Mouse (Mus musculus) embryonic facial prominence, embryonic 15.5 days (tissue): ENCODE data around the gene Tubb4b. TPM values are rescaled to one million over a fixed set of nuclear protein-coding genes. Genes with fewer than 3 reads are reported as not detected.
A peak's percentile ranks its signal among the peaks of the same experiment; 100 is the strongest.

Source experiments
- ATAC-seq: fragments of 200-750 bp; cut with Nextera tagmentation; 2 replicates; pipeline ENCODE4 v1.8.0; 2017; ENCODE audit warnings: low read depth, moderate TSS enrichment; ENCODE audit not compliant: insufficient number of reproducible peaks, low FRiP score, low TSS enrichment
- H3K27ac ChIP-seq: fragments of 300-500 bp; sonication (generic); replicated peaks from 2 replicates; pipeline ENCODE4 v1.5.1; 2015; ENCODE audit warnings: mild to moderate bottlenecking, inconsistent platforms
- H3K27me3 ChIP-seq: fragments of 300-500 bp; sonication (generic); 2 replicates; pipeline ENCODE4 v1.6.1; 2015; ENCODE audit warnings: inconsistent platforms
- H3K36me3 ChIP-seq: fragments of 300-500 bp; sonication (generic); 2 replicates; pipeline ENCODE4 v1.6.1; 2015; ENCODE audit warnings: mild to moderate bottlenecking, inconsistent platforms
- H3K4me1 ChIP-seq: fragments of 300-500 bp; sonication (generic); 2 replicates; pipeline ENCODE4 v1.6.1; 2015; ENCODE audit warnings: inconsistent platforms
- H3K4me2 ChIP-seq: fragments of 300-500 bp; sonication (generic); replicated peaks from 2 replicates; pipeline ENCODE4 v1.6.1; 2015; ENCODE audit warnings: mild to moderate bottlenecking, inconsistent platforms
- H3K4me3 ChIP-seq: fragments of 300-500 bp; sonication (generic); replicated peaks from 2 replicates; pipeline ENCODE4 v1.5.1; 2015; ENCODE audit warnings: mild to moderate bottlenecking, inconsistent platforms
- H3K9ac ChIP-seq: fragments of 300-500 bp; sonication (generic); 2 replicates; pipeline ENCODE4 v1.6.1; 2015; ENCODE audit warnings: inconsistent platforms
- H3K9me3 ChIP-seq: fragments of 300-500 bp; sonication (generic); replicated peaks from 2 replicates; pipeline ENCODE4 v1.6.1; 2016; ENCODE audit warnings: inconsistent platforms
- WGBS: fragments of 180-500 bp; shearing (Covaris S2); methylation state at CpG from one replicate; pipeline ENCODE4 v1.1.7; 2015; 5-methylcytosine and 5-hydroxymethylcytosine counted together
- polyA plus RNA-seq: library from polyadenylated mRNA; unstranded; fragments of >200 nt; fragmentation: Nextera tagmentation; extraction: Ambion mirVana; gene quantifications from 2 replicates; pipeline ENCODE4 v1.2.1, GENCODE M21; 2015

The Tubb4b gene
- polyA plus RNA-seq, result 590 and 660 TPM in 2 replicates

DNA sequence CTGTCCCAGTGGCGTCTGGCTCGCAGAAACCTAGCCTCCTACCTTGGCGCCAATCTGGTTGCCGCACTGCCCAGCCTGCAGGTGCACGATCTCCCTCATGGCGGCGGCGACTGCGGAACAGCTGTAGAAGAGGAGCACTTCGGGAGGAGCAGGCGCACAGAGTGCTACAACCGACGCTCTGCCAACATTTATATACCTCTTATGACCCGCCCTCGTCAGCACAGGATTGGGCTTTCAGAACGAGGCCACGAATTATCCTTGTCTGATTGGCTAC, at the start of gene Tubb4b:
Gene Tubb4b, minus strand, starts transcription at position 211 of the 274 bp plus-strand sequence.
- WGBS, result under 1% methylated on average over 17 of the region's 17 CpGs
- H3K4me1 ChIP-seq, result peaks cover 27% of the 10 kb centered on the region
- no peaks in the 10 kb centered on the region for H3K27me3 ChIP-seq
- H3K9me3 ChIP-seq, result no peaks in the 10 kb centered on the region
- H3K36me3 ChIP-seq, result 0 out of 2 replicates have a peak, but pooled peaks cover 8% of the 10 kb centered on the region
- peak within 1 kb of the TSS; percentile 87 for H3K4me2 ChIP-seq
- peak within 1 kb of the TSS; percentile 79 for H3K9ac ChIP-seq
- H3K27ac ChIP-seq, result peak within 1 kb of the TSS; percentile 97
- peak within 1 kb of the TSS; percentile 96 for H3K4me3 ChIP-seq
- ATAC-seq, result no peak

DNA sequence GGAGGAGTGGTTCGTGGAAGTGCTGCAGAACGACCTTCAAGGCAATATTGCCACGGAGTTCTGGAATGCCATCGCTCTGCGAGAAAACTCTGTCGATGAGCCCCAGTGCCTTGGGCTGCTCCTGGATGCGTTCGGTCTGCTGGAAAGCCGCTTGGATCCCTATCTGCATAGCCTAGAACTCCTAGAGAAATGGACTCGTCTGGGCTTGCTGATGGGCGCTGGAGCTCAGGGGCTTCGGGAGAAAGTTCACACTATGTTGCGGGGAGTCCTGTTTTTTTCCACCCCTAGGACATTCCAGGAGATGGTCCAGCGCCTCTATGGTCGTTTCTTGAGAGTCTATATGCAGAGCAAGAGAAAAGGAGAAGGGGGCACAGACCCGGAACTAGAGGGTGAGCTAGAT, 48.5 kb upstream of the Tubb4b start:
- no peak for ATAC-seq
- peak overlapping the region; percentile 97 for H3K9ac ChIP-seq
- H3K4me3 ChIP-seq, result peak overlapping the region; percentile 87
- WGBS, result 36% methylated on average over 16 of the region's 16 CpGs
- peaks cover 33% of the 10 kb centered on the region for H3K4me1 ChIP-seq
- peaks cover 71% of the 10 kb centered on the region for H3K36me3 ChIP-seq
- peak overlapping the region; percentile 81 for H3K27ac ChIP-seq
- H3K9me3 ChIP-seq, result no peaks in the 10 kb centered on the region
- no peaks in the 10 kb centered on the region for H3K27me3 ChIP-seq
- peak overlapping the region; percentile 96 for H3K4me2 ChIP-seq

GRCm38 (mm10) chr2:25272515-25272914, 48.0 kb upstream of the Tubb4b start:
- Histone ChIP-seq H3K27ac (peak overlapping the region; percentile 81), H3K4me3 (peak overlapping the region; percentile 87), H3K9ac (peak overlapping the region; percentile 97), H3K4me2 (peak overlapping the region; percentile 96), H3K9me3 (no peaks in the 10 kb centered on the region), H3K27me3 (no peaks in the 10 kb centered on the region), H3K36me3 (peaks cover 67% of the 10 kb centered on the region), H3K4me1 (peaks cover 33% of the 10 kb centered on the region)
- peak; percentile 55 for ATAC-seq
- 1% methylated on average over 29 of the region's 29 CpGs for WGBS

GRCm38 (mm10) chr2:25271827-25272511, 47.5 kb upstream of the Tubb4b start, which contains the start of the genes Ssna1 and Anapc2:
Gene Ssna1, minus strand, starts transcription at chr2:25272438.
Gene Anapc2, plus strand, starts transcription at chr2:25272478.
- H3K4me1 ChIP-seq, result peaks cover 38% of the 10 kb centered on the region
- H3K27me3 ChIP-seq, result no peaks in the 10 kb centered on the region
- no peaks in the 10 kb centered on the region for H3K9me3 ChIP-seq
- peak within 1 kb of the TSS; percentile 87 for H3K4me3 ChIP-seq
- peaks cover 62% of the 10 kb centered on the region for H3K36me3 ChIP-seq
- WGBS, result under 1% methylated on average over 55 of the region's 55 CpGs
- peak within 1 kb of the TSS; percentile 97 for H3K9ac ChIP-seq
- H3K4me2 ChIP-seq, result peak within 1 kb of the TSS; percentile 96
- ATAC-seq, result peak; percentile 93
- H3K27ac ChIP-seq, result peak within 1 kb of the TSS; percentile 90

GRCm38 (mm10) chr2:25267746-25268309, 43.3 kb upstream of the Tubb4b start:
- Histone ChIP-seq H3K4me3 (no peak overlapping the region), H3K27ac (no peak overlapping the region), H3K27me3 (peaks cover 17% of the 10 kb centered on the region), H3K4me2 (no peak overlapping the region), H3K9ac (no peak overlapping the region), H3K9me3 (no peaks in the 10 kb centered on the region), H3K36me3 (peaks cover 30% of the 10 kb centered on the region), H3K4me1 (peaks cover 59% of the 10 kb centered on the region)
- no peak for ATAC-seq
- WGBS, result 64% methylated on average over 4 of the region's 4 CpGs

DNA sequence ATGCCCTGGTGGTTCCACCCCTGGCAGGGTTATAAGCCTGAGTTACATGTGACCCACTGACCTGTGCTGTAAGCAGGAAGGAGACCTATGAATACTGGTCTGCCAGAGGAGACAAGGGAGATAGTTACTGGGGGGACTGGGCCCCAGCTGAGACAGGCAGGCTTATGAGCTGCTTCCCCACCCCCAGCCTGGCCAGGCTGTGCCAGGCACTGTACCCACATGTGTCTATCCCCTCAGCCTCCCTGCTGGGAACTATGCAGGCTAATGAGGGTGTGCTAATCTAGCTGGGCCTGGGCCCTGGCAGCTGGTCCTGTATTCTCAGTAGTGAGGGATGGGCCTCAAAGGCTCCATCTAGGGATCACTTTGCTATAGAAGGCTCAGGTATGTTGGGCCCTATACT, 42.7 kb upstream of the Tubb4b start:
- Histone ChIP-seq H3K4me3 (no peak overlapping the region), H3K36me3 (peaks cover 30% of the 10 kb centered on the region), H3K4me1 (peaks cover 60% of the 10 kb centered on the region), H3K9me3 (no peaks in the 10 kb centered on the region), H3K27ac (no peak overlapping the region), H3K4me2 (no peak overlapping the region), H3K27me3 (peaks cover 17% of the 10 kb centered on the region), H3K9ac (no peak overlapping the region)
- ATAC-seq, result no peak

- Histone ChIP-seq H3K9me3 (no peaks in the 10 kb centered on the region), H3K4me2 (no peak overlapping the region), H3K9ac (no peak overlapping the region), H3K4me1 (peaks cover 64% of the 10 kb centered on the region), H3K4me3 (no peak overlapping the region), H3K27me3 (peaks cover 17% of the 10 kb centered on the region), H3K36me3 (peaks cover 30% of the 10 kb centered on the region), H3K27ac (no peak overlapping the region)
- 59% methylated on average over 2 of the region's 2 CpGs for WGBS
- ATAC-seq, result no peak
These were observed 42.2 kb upstream of the Tubb4b start for GRCm38 (mm10) chr2:25266720-25267119.

- H3K36me3 ChIP-seq, result peaks cover 30% of the 10 kb centered on the region
- peak overlapping the region; percentile 24; the same call in 1 of the 2 replicates for H3K4me2 ChIP-seq
These were observed 41.6 kb upstream of the Tubb4b start for GRCm38 (mm10) chr2:25265897-25266656.

DNA sequence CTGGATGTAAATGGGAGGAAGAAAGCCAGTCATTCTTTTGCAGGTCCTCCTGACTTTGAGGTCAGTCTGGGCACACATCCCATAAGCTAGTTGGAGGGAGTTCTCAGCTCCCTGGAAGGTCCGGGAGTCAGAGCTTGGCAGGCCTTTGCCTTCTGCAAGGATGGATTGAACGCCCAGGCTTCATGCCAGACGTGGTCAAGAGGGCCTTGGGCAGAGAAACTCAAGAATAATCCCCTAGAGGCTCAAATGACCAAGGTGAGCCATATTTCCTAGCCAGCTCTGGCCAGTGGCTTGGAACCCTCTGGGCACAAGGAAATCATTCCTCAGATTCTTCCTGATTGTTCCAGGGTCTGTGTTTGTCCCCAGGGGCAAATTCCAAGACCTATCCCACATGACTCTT, 40.3 kb upstream of the Tubb4b start:
- H3K9ac ChIP-seq, result no peak overlapping the region
- no peak overlapping the region for H3K4me2 ChIP-seq
- no peak overlapping the region for H3K4me3 ChIP-seq
- H3K9me3 ChIP-seq, result no peaks in the 10 kb centered on the region
- no peak overlapping the region for H3K27ac ChIP-seq
- peaks cover 19% of the 10 kb centered on the region for H3K36me3 ChIP-seq
- 65% methylated on average over 3 of the region's 3 CpGs for WGBS
- H3K4me1 ChIP-seq, result peaks cover 46% of the 10 kb centered on the region
- ATAC-seq, result no peak
- H3K27me3 ChIP-seq, result peaks cover 17% of the 10 kb centered on the region

More at GRCm38 (mm10) chr2:25265897-25266656, 41.6 kb upstream of the Tubb4b start:
- ATAC-seq, result no peak
- H3K9me3 ChIP-seq, result no peaks in the 10 kb centered on the region
- 67% methylated on average over 6 of the region's 6 CpGs for WGBS
- H3K27me3 ChIP-seq, result peaks cover 17% of the 10 kb centered on the region
- H3K4me3 ChIP-seq, result 0 out of 2 replicates have a peak overlapping the region, but pooled peaks have one; percentile 2
- no peak overlapping the region for H3K9ac ChIP-seq
- H3K4me1 ChIP-seq, result peaks cover 57% of the 10 kb centered on the region
- H3K27ac ChIP-seq, result no peak overlapping the region

DNA sequence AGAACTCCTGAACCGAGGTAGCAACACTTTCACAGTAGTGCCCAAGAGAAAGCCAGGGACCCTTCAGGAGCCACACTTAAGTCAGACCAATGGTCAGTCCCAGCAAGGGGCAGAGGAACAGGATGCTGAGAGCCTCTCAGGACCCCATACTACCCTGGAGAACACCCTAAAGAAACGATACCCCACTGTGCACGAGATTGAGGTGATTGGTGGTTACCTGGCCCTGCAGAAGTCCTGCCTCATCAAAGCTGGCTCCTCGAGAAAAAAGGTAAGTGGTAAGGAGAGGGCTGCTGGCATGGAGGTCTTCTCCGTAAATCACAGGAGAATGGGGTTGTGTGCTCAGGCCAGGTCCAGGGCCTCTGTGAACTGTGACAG, 39.8 kb upstream of the Tubb4b start:
- Histone ChIP-seq H3K4me2 (peak overlapping the region; percentile 99; the same call in 1 of the 2 replicates), H3K4me1 (peaks cover 46% of the 10 kb centered on the region), H3K36me3 (peaks cover 13% of the 10 kb centered on the region), H3K9me3 (no peaks in the 10 kb centered on the region), H3K9ac (no peak overlapping the region), H3K4me3 (peak overlapping the region; percentile 73), H3K27ac (no peak overlapping the region), H3K27me3 (peaks cover 17% of the 10 kb centered on the region)
- 78% methylated on average over 5 of the region's 5 CpGs for WGBS
- no peak for ATAC-seq

DNA sequence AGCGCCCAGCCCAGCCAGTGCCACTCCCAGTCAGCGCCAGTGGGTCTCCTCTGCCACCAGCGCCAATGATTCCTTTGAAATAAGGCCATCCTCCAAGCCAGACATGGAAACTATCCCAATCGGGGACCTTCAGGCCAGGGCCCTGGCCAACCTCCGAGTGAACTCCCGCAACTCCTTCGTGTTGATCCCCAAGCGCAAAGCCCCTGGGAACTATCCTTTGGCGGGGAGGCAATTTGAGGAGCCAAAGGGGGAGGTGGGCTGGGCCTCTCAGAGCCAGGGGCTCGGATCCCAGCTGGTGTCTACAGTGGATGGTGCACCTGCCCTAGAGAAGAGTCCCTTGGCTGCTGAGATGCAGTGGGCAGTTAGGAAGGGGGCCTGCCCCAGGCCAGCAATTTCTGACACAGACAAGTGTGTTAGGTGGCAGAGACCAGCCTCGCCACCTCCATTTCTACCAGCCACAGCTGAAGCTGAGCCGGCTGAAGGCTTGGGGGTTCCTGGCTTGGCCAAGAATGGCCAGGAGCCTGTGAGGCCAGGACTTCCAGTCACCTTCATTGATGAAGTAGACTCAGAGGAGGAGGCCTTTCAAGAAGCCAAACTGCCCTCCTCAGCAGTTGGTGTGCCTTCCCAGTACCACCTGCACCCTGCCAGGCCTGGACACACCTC, 39.3 kb upstream of the Tubb4b start:
- Histone ChIP-seq H3K36me3 (peaks cover 8% of the 10 kb centered on the region), H3K9me3 (no peaks in the 10 kb centered on the region), H3K4me2 (peak overlapping the region; percentile 99), H3K27me3 (peaks cover 17% of the 10 kb centered on the region), H3K4me1 (peaks cover 46% of the 10 kb centered on the region), H3K4me3 (peak overlapping the region; percentile 73), H3K9ac (peak overlapping the region; percentile 58; the same call in 1 of the 2 replicates), H3K27ac (no peak overlapping the region)
- ATAC-seq, result no peak
- WGBS, result 18% methylated on average over 12 of the region's 12 CpGs
